Mouse (Mus musculus): Measurements from ENCODE around the gene Gm5767.

The Gm5767 gene

GRCm38 (mm10) chr16:8670041-8671035 lies 10.2 kb upstream of the Gm5767 start:
- no peak for DNase-seq (ENCODE audit: low spot score)

- DNase-seq (ENCODE audit: low spot score) = peak; percentile 90
Measured at GRCm38 (mm10) chr16:8671551-8672349, 8.8 kb upstream of the Gm5767 start, which contains the start of gene Carhsp1. Carhsp1 (minus strand) TSS chr16:8672155.

- DNase-seq (ENCODE audit: low spot score) = no peak
Measured at GRCm38 (mm10) chr16:8672350-8672687, 8.3 kb upstream of the Gm5767 start.

- no peak for DNase-seq (ENCODE audit: low spot score)
Measured at GRCm38 (mm10) chr16:8672811-8673210, 7.8 kb upstream of the Gm5767 start.

- DNase-seq (ENCODE audit: low spot score) = no peak
Measured at GRCm38 (mm10) chr16:8673343-8673742, 7.2 kb upstream of the Gm5767 start.

GRCm38 (mm10) chr16:8674165-8674564 lies 6.4 kb upstream of the Gm5767 start:
- peak; percentile 64 for DNase-seq (ENCODE audit: low spot score)

GRCm38 (mm10) chr16:8675559-8675958 lies 5.0 kb upstream of the Gm5767 start:
- no peak for DNase-seq (ENCODE audit: low spot score)

- DNase-seq (ENCODE audit: low spot score) = no peak
Measured at GRCm38 (mm10) chr16:8676228-8676627, 4.3 kb upstream of the Gm5767 start.

GRCm38 (mm10) chr16:8676800-8677199 lies 3.8 kb upstream of the Gm5767 start:
- peak; percentile 54 for DNase-seq (ENCODE audit: low spot score)

- DNase-seq (ENCODE audit: low spot score) = no peak
Measured at GRCm38 (mm10) chr16:8678035-8678434, 2.5 kb upstream of the Gm5767 start.

GRCm38 (mm10) chr16:8678676-8679075 lies 1.9 kb upstream of the Gm5767 start:
- no peak for DNase-seq (ENCODE audit: low spot score)

- no peak for DNase-seq (ENCODE audit: low spot score)
Measured at GRCm38 (mm10) chr16:8679780-8680179, 790 bp upstream of the Gm5767 start.

- DNase-seq (ENCODE audit: low spot score) = no peak
Measured at GRCm38 (mm10) chr16:8685087-8685486, 4.5 kb downstream of the Gm5767 start.

- DNase-seq (ENCODE audit: low spot score) = peak; percentile 76
Measured at GRCm38 (mm10) chr16:8686121-8686870, 5.7 kb downstream of the Gm5767 start.

GRCm38 (mm10) chr16:8686871-8687535 lies 6.4 kb downstream of the Gm5767 start:
- DNase-seq (ENCODE audit: low spot score) = no peak

- no peak for DNase-seq (ENCODE audit: low spot score)
Measured at GRCm38 (mm10) chr16:8687559-8688112, 7.1 kb downstream of the Gm5767 start.

- no peak for DNase-seq (ENCODE audit: low spot score)
Measured at GRCm38 (mm10) chr16:8689979-8690656, 9.5 kb downstream of the Gm5767 start.

- DNase-seq (ENCODE audit: low spot score) = no peak
Measured at GRCm38 (mm10) chr16:8691206-8691605, 10.6 kb downstream of the Gm5767 start.

GRCm38 (mm10) chr16:8699556-8699955 lies 19.0 kb downstream of the Gm5767 start:
- no peak for DNase-seq (ENCODE audit: low spot score)

- DNase-seq (ENCODE audit: low spot score) = no peak
Measured at GRCm38 (mm10) chr16:8700586-8700985, 20.0 kb downstream of the Gm5767 start.

- no peak for DNase-seq (ENCODE audit: low spot score)
Measured at GRCm38 (mm10) chr16:8711998-8712397, 31.4 kb downstream of the Gm5767 start.

Data from T-cell, adult 2 months (primary cell).